Mouse (Mus musculus): ENCODE results near the gene Kirrel3.
A peak's percentile ranks its signal among the peaks of the same experiment; 100 is the strongest.

Kirrel3 gene

GRCm38 (mm10) chr9:34983513-34984462 is 498.1 kb downstream of the Kirrel3 start:
- peak in 1 of 2 experiments; percentile 35 for DNase-seq (ENCODE audit: low spot score in 2 of 2)

- DNase-seq (ENCODE audit: low spot score in 2 of 2): no peak
These were observed 500.5 kb downstream of the Kirrel3 start for GRCm38 (mm10) chr9:34986156-34986555.

GRCm38 (mm10) chr9:34987422-34988148 is 501.9 kb downstream of the Kirrel3 start:
- no peak for DNase-seq (ENCODE audit: low spot score in 2 of 2)

- no peak for DNase-seq (ENCODE audit: low spot score in 2 of 2)
These were observed 503.0 kb downstream of the Kirrel3 start for GRCm38 (mm10) chr9:34988683-34989082.

- DNase-seq (ENCODE audit: low spot score in 2 of 2): no peak
These were observed 506.5 kb downstream of the Kirrel3 start for GRCm38 (mm10) chr9:34992201-34992600.

- DNase-seq (ENCODE audit: low spot score in 2 of 2): no peak
These were observed 507.9 kb downstream of the Kirrel3 start for GRCm38 (mm10) chr9:34993467-34994211.

GRCm38 (mm10) chr9:34995078-34995477 is 509.4 kb downstream of the Kirrel3 start:
- no peak for DNase-seq (ENCODE audit: low spot score in 2 of 2)

GRCm38 (mm10) chr9:34995660-34996378 is 510.1 kb downstream of the Kirrel3 start:
- peak in 1 of 2 experiments; percentile 28 for DNase-seq (ENCODE audit: low spot score in 2 of 2)

- DNase-seq (ENCODE audit: low spot score in 2 of 2): no peak
These were observed 512.5 kb downstream of the Kirrel3 start for GRCm38 (mm10) chr9:34997880-34998865.

- no peak for DNase-seq (ENCODE audit: low spot score in 2 of 2)
These were observed 518.4 kb downstream of the Kirrel3 start for GRCm38 (mm10) chr9:35004113-35004512.

GRCm38 (mm10) chr9:35007697-35008341 is 522.1 kb downstream of the Kirrel3 start:
- no peak for DNase-seq (ENCODE audit: low spot score in 2 of 2)

GRCm38 (mm10) chr9:35016762-35017161 is 531.1 kb downstream of the Kirrel3 start:
- peak in 1 of 2 experiments; percentile 42 for DNase-seq (ENCODE audit: low spot score in 2 of 2)

GRCm38 (mm10) chr9:35017563-35017962 is 531.9 kb downstream of the Kirrel3 start:
- no peak for DNase-seq (ENCODE audit: low spot score in 2 of 2)

GRCm38 (mm10) chr9:35018056-35018455 is 532.4 kb downstream of the Kirrel3 start:
- no peak for DNase-seq (ENCODE audit: low spot score in 2 of 2)

GRCm38 (mm10) chr9:35019372-35019771 is 533.7 kb downstream of the Kirrel3 start:
- DNase-seq (ENCODE audit: low spot score in 2 of 2): no peak

GRCm38 (mm10) chr9:35020015-35020653 is 534.4 kb downstream of the Kirrel3 start:
- DNase-seq (ENCODE audit: low spot score in 2 of 2): no peak

- no peak for DNase-seq (ENCODE audit: low spot score in 2 of 2)
These were observed 536.0 kb downstream of the Kirrel3 start for GRCm38 (mm10) chr9:35021744-35022143.

GRCm38 (mm10) chr9:35024591-35025496 is 539.1 kb downstream of the Kirrel3 start:
- no peak for DNase-seq (ENCODE audit: low spot score in 2 of 2)

Measured in spleen, postnatal 10 days (tissue).